In the genomic region with DNA sequence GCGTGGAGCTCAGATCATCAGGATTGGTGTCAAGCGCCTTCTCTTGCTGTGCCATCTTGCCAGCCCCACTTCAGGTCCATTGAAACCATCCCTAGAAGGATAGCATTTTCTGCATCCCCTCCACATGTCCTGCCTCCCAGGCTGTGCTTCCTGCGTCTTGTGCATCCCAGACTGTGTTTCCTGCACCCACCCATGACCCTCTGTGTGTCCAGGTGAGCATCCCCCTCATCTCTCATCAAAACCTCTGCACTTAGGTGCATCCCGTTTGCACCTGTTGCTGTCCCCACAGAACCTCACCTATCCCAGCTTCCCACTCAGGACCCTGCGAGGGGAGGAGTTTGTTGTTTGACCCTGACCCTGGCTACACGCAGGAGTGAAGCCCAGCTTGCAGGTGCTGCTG, we compare ENCODE assay signal across 22 mouse cellular contexts.
DNase-seq lines count a peak whose midpoint lies in the region; ATAC-seq lines count a peak whose summit lies in the region.
"Had no signal": no experiment of that assay in that cellular context is flagged by ENCODE, and none has a peak within 500 bp of the region (broad histone marks: within the 10 kb centered on the region; RNA-seq: fewer than 3 reads in every experiment).

No protein-coding gene starts in this region.

- H3K36me3 ChIP-seq in megakaryocyte, embryonic 14.5 days (replicated peaks; ENCODE audit: low read length), result no peaks in the 10 kb centered on the region
- H3K36me3 ChIP-seq: G1E had no signal

- no peaks in the 10 kb centered on the region for H3K27me3 ChIP-seq in megakaryocyte, embryonic 14.5 days (replicated peaks)
- H3K27me3 ChIP-seq: CH12.LX, Patski had no signal

- ATAC-seq in megakaryocyte, adult 5-6 weeks (ENCODE audit: poor library complexity, severe bottlenecking), result no peak
- ATAC-seq: activated CD4-positive, CD25-positive, alpha-beta regulatory T cell, adult 4 months; CD4-positive, CD25-positive, alpha-beta regulatory T cell, adult 4 months; Patski had no signal

- DNase-seq in heart, adult 11 months, result peak; percentile 88
- DNase-seq in heart, adult 8-10 months (ENCODE audit: low spot score), result no peak
- DNase-seq in testis, postnatal 10 days (ENCODE audit: low spot score), result peak; percentile 26
- DNase-seq in testis, postnatal 14 days (ENCODE audit: low spot score), result no peak
- peak; percentile 6 for DNase-seq in urinary bladder, adult 2 months (ENCODE audit: low spot score)
- no peak for DNase-seq in urinary bladder, adult 18-20 months (ENCODE audit: low spot score in 2 of 2)
- DNase-seq: adrenal gland, adult 2 months; adrenal gland, adult 8-10 months; adrenal gland, postnatal 10 days; adrenal gland, postnatal 14 days; adrenal gland, postnatal 25 days; adrenal gland, postnatal 36 days; B cell, adult 2 months; cerebellum, adult 11 months; cerebellum, adult 11-12 months had no signal

- no peaks in the 10 kb centered on the region for H3K4me1 ChIP-seq in megakaryocyte, embryonic 14.5 days

- peak overlapping the region; percentile 14 for H3K4me3 ChIP-seq in megakaryocyte, embryonic 14.5 days (replicated peaks)

- peaks cover 87% of the 10 kb centered on the region for H3K9me3 ChIP-seq in megakaryocyte, embryonic 14.5 days

Comparison
In these comparisons a context has a peak if more than half of its experiments do, and no peak if none do; other contexts are left out.
1. DNase-seq: peak in heart, adult 11 months (single experiment), testis, postnatal 10 days (single experiment) and urinary bladder, adult 2 months (single experiment); none in heart, adult 8-10 months (single experiment), testis, postnatal 14 days (single experiment) and urinary bladder, adult 18-20 months (0 of 2).